Mouse (Mus musculus): Measurements from ENCODE around the gene Amz1. TPM values are rescaled to one million over a fixed set of nuclear protein-coding genes. Genes with fewer than 3 reads are reported as not detected.

Amz1 gene
- polyA plus RNA-seq, 1 experiment = 1.2 TPM

- peak overlapping the region; percentile 8 for H3ac ChIP-seq (ENCODE audit: control insufficient read depth, insufficient read length)
- no peak for TF ChIP-seq MYOG (IDR thresholded peaks at IDR 0.05; ENCODE audit: control insufficient read depth in 1 of 3, insufficient read depth in 1 of 3, insufficient read length in 2 of 3, low read depth in 2 of 3)
- no peak for TF ChIP-seq TCF12 (IDR thresholded peaks at IDR 0.05; ENCODE audit: insufficient read depth, poor library complexity, severe bottlenecking)
- TF ChIP-seq MAX (IDR thresholded peaks at IDR 0.05; ENCODE audit: low read depth) = no peak
- no peak for TF ChIP-seq SRF (IDR thresholded peaks at IDR 0.05; ENCODE audit: control insufficient read depth, insufficient read length, low read depth)
- no peak for TF ChIP-seq POLR2A (IDR thresholded peaks at IDR 0.05; ENCODE audit: insufficient read length, low read depth)
- TF ChIP-seq E2F4 (IDR thresholded peaks at IDR 0.05; ENCODE audit: insufficient read depth) = no peak
- TF ChIP-seq REST (IDR thresholded peaks at IDR 0.05; ENCODE audit: insufficient read depth, insufficient read length) = no peak
- TF ChIP-seq USF1 (IDR thresholded peaks at IDR 0.05; ENCODE audit: low read depth) = no peak
- TF ChIP-seq CEBPB (IDR thresholded peaks at IDR 0.05; ENCODE audit: insufficient read depth, poor library complexity, severe bottlenecking) = no peak
- peak overlapping the region; percentile 71 for H3K4me3 ChIP-seq
Measured at GRCm38 (mm10) chr5:140703480-140704377, 20.2 kb upstream of the Amz1 start.

GRCm38 (mm10) chr5:140704378-140705251 is 19.3 kb upstream of the Amz1 start, which contains the start of gene Brat1:
Gene Brat1, plus strand, starts transcription at chr5:140705011.
- Histone ChIP-seq H3K4me2 (ENCODE audit: low read depth) (peak within 1 kb of the TSS; percentile 97), H3ac (ENCODE audit: control insufficient read depth, insufficient read length) (peak within 1 kb of the TSS; percentile 18), H3K4me3 (peak within 1 kb of the TSS; percentile 71), H3K79me2 (ENCODE audit: control insufficient read depth, insufficient read depth) (no peaks in the 10 kb centered on the region), H3K36me3 (ENCODE audit: control insufficient read depth, insufficient read depth) (peaks cover 5% of the 10 kb centered on the region), H3K27me3 (ENCODE audit: control insufficient read depth, insufficient read depth, insufficient read length) (no peaks in the 10 kb centered on the region)
- TF ChIP-seq MYOG (IDR thresholded peaks at IDR 0.05; ENCODE audit: control insufficient read depth in 1 of 3, insufficient read depth in 1 of 3, insufficient read length in 2 of 3, low read depth in 2 of 3) (no peak), TCF12 (IDR thresholded peaks at IDR 0.05; ENCODE audit: insufficient read depth, poor library complexity, severe bottlenecking) (no peak), USF1 (IDR thresholded peaks at IDR 0.05; ENCODE audit: low read depth) (peak; percentile 96), POLR2AphosphoS2 (IDR thresholded peaks at IDR 0.05; ENCODE audit: insufficient read length, low read depth) (peak; percentile 94), SRF (IDR thresholded peaks at IDR 0.05; ENCODE audit: control insufficient read depth, insufficient read length, low read depth) (no peak), POLR2A (IDR thresholded peaks at IDR 0.05; ENCODE audit: insufficient read length, low read depth) (peak; percentile 98), MYOD1 (IDR thresholded peaks at IDR 0.05; ENCODE audit: control insufficient read depth in 1 of 3, insufficient read length in 2 of 3, low read depth in 2 of 3) (peak in 1 of 3 experiments; percentile 7), MAX (IDR thresholded peaks at IDR 0.05; ENCODE audit: low read depth) (no peak)

More at GRCm38 (mm10) chr5:140703480-140704377, 20.2 kb upstream of the Amz1 start:
- Histone ChIP-seq H3K27me3 (ENCODE audit: control insufficient read depth, insufficient read depth, insufficient read length) (no peaks in the 10 kb centered on the region), H3K4me2 (ENCODE audit: low read depth) (peak overlapping the region; percentile 55), H3K79me2 (ENCODE audit: control insufficient read depth, insufficient read depth) (no peaks in the 10 kb centered on the region), H3K36me3 (ENCODE audit: control insufficient read depth, insufficient read depth) (peaks cover 5% of the 10 kb centered on the region)

DNA sequence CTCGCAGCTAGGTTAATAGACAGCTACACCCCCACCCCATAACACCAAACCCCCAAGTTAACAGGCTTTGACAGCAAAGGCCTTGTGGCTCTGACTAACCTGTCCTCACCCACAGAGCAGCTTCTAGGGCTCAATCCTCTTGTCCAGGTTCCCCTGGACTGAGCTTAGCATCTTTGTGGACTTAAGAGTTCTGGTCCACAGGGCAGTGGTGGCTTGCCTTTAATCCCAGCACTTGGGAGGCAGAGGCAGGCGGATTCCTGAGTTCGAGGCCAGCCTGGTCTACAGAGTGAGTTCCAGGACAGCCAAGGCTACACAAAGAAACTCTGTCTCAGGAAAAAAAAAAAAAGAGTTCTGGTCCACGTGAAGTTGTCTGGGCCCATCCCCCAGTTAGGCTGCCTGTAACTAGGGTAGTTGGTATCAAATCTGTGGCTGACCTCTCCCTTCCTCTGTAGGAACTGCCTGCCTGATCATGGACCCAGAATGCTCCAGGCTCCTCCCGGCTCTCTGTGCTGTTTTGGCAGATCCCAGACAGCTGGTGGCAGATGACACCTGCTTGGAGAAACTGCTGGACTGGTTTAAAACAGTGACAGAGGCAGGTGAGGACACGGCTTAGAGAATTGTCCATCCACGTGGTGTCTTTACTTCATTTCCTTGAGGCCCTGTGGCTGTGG is 18.3 kb upstream of the Amz1 start:
- H3ac ChIP-seq (ENCODE audit: control insufficient read depth, insufficient read length) = peak overlapping the region; percentile 18
- no peaks in the 10 kb centered on the region for H3K79me2 ChIP-seq (ENCODE audit: control insufficient read depth, insufficient read depth)
- peaks cover 5% of the 10 kb centered on the region for H3K36me3 ChIP-seq (ENCODE audit: control insufficient read depth, insufficient read depth)
- TF ChIP-seq TCF3 (IDR thresholded peaks at IDR 0.05; ENCODE audit: insufficient read length, low read depth) = no peak
- TF ChIP-seq TCF12 (IDR thresholded peaks at IDR 0.05; ENCODE audit: insufficient read depth, poor library complexity, severe bottlenecking) = no peak
- TF ChIP-seq USF1 (IDR thresholded peaks at IDR 0.05; ENCODE audit: low read depth) = no peak
- TF ChIP-seq MYOD1 (IDR thresholded peaks at IDR 0.05; ENCODE audit: control insufficient read depth in 1 of 3, insufficient read length in 2 of 3, low read depth in 2 of 3) = peak in 2 of 3 experiments; percentile 34 to 37
- H3K4me3 ChIP-seq = peak overlapping the region; percentile 71
- peak overlapping the region; percentile 97 for H3K4me2 ChIP-seq (ENCODE audit: low read depth)
- no peaks in the 10 kb centered on the region for H3K27me3 ChIP-seq (ENCODE audit: control insufficient read depth, insufficient read depth, insufficient read length)

DNA sequence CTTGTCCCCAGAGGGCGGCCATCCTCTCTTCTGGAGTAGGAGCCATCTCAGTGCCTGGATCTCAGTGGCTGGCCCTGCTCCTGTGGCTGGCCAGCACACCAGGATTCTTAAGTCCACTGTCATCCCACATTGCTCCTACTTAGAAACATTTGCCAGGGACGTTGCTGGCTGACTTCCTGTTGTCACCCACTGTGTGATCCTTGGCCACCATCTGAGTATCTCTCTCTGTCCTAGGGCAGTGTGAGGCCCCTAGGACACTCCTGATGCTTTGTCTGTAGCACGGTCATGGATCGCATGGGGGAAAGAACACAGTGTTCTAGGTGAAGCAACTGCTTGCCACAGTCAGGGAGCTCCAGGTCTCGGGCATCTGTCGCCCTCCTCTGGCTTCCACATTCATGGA is 13.6 kb upstream of the Amz1 start:
- H3K4me2 ChIP-seq (ENCODE audit: low read depth) = no peak overlapping the region
- no peaks in the 10 kb centered on the region for H3K27me3 ChIP-seq (ENCODE audit: control insufficient read depth, insufficient read depth, insufficient read length)
- H3K79me2 ChIP-seq (ENCODE audit: control insufficient read depth, insufficient read depth) = no peaks in the 10 kb centered on the region
- no peak overlapping the region for H3ac ChIP-seq (ENCODE audit: control insufficient read depth, insufficient read length)
- no peak overlapping the region for H3K4me3 ChIP-seq
- no peak for TF ChIP-seq TCF3 (IDR thresholded peaks at IDR 0.05; ENCODE audit: insufficient read length, low read depth)
- no peak for TF ChIP-seq TCF12 (IDR thresholded peaks at IDR 0.05; ENCODE audit: insufficient read depth, poor library complexity, severe bottlenecking)
- TF ChIP-seq E2F4 (IDR thresholded peaks at IDR 0.05; ENCODE audit: insufficient read depth) = no peak
- TF ChIP-seq POLR2A (IDR thresholded peaks at IDR 0.05; ENCODE audit: insufficient read length, low read depth) = no peak
- no peak for TF ChIP-seq MYOG (IDR thresholded peaks at IDR 0.05; ENCODE audit: control insufficient read depth in 1 of 3, insufficient read depth in 1 of 3, insufficient read length in 2 of 3, low read depth in 2 of 3)
- TF ChIP-seq CEBPB (IDR thresholded peaks at IDR 0.05; ENCODE audit: insufficient read depth, poor library complexity, severe bottlenecking) = no peak
- no peak for TF ChIP-seq MYOD1 (IDR thresholded peaks at IDR 0.05; ENCODE audit: control insufficient read depth in 1 of 3, insufficient read length in 2 of 3, low read depth in 2 of 3)
- no peak for TF ChIP-seq MAX (IDR thresholded peaks at IDR 0.05; ENCODE audit: low read depth)
- TF ChIP-seq REST (IDR thresholded peaks at IDR 0.05; ENCODE audit: insufficient read depth, insufficient read length) = no peak
- no peak for TF ChIP-seq POLR2AphosphoS2 (IDR thresholded peaks at IDR 0.05; ENCODE audit: insufficient read length, low read depth)
- peaks cover 9% of the 10 kb centered on the region for H3K36me3 ChIP-seq (ENCODE audit: control insufficient read depth, insufficient read depth)

All from myocyte (in vitro differentiated cells).